Mouse (Mus musculus): Measurements from ENCODE around the gene Eln.

DNA sequence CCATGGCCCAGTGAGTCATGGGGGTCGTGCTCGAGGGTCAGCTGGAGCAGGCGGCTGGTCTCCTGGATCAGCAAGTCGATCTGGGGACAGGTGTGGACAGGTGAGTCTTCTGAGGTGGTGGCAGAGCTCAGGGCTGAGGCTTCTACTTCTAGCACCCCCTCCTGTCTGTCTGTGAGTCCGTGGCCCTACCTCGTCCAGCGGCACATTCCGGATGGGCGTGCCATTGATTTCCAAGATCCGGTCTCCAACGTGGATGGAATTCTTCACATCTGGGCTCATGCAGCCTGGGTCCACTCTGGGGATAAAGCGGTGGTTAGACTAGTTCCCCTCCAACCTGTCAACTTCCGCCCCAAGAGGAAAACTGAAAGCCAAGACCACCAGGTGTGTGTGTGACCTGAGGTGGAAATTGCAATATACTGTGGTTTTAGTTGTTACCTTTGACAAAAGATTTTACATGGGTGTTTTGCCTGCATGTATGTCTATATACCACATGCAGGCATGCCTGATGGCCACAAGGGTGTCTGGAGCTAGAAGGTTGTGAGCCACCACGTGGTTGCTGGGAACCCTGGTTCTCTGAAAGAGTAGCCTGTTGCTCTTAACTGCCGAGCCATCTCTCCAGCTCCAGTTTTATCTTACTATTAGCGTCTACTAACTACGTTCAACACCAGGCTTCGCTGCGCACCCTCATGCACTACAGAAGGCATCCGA, 78.0 kb downstream of the Eln start:
- TF ChIP-seq CTCF (IDR thresholded peaks at IDR 0.05) (peak; percentile 26), EP300 (IDR thresholded peaks at IDR 0.05) (no peak)
